Mouse (Mus musculus) frontal cortex, postnatal 36 days (tissue): ENCODE results near the gene Gm20870.
"Not testable (repeated sequence)": the region's sequence is repeated elsewhere in the genome, so short reads cannot be mapped to it uniquely, and the experiment has no call there.

Source experiments
- DNase-seq, 2 experiments: peaks; one replicate each; pipeline ENCODE4 v3.0.0; 2022; ENCODE audit warnings: low spot score in 2 of 2

The Gm20870 gene

DNA sequence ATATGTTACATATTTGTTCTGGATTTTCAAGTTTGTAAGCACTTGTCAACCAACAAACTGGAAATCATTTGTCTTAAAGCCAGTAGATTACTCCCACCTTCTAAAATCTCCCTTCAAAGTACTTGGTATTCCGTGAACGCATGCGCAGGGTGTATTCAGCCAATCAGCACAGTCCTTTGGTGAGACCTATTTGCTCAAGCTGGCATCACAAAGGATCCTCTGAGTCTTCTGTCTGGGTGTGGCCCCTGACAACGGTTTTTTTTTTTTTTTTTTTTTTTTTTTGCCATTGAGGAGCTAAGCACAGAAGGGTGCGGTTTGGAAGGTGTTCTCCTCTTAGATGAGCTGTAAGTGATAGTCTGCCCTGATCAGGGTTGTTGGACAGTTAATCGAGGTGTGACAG, at the start of gene Gm20870:
Gene Gm20870, plus strand, starts transcription at position 301 of the 400 bp plus-strand sequence.
- DNase-seq: not testable (repeated sequence)
